Mouse (Mus musculus) liver, embryonic 11.5 days (tissue): ENCODE results near the gene Scfd1. TPM values are rescaled to one million over a fixed set of nuclear protein-coding genes. Genes with fewer than 3 reads are reported as not detected.
A peak's percentile ranks its signal among the peaks of the same experiment; 100 is the strongest.

Source experiments
- ATAC-seq: fragments of 200-750 bp; cut with Nextera tagmentation; replicated peaks from 2 replicates; pipeline ENCODE4 v1.8.0; 2017; ENCODE audit warnings: moderate number of reproducible peaks, mild to moderate bottlenecking, moderate TSS enrichment, moderate library complexity; ENCODE audit not compliant: low FRiP score
- DNase-seq: peaks from one replicate; pipeline ENCODE4 v3.0.0-alpha.2; 2017; ENCODE audit warnings: low spot score
- H3K27ac ChIP-seq: fragments of 300-500 bp; sonication (generic); 2 replicates; pipeline ENCODE4 v1.5.1; 2014; ENCODE audit warnings: mild to moderate bottlenecking, low read depth, low read length, control low read depth
- H3K27me3 ChIP-seq: fragments of 300-500 bp; sonication (generic); replicated peaks from 2 replicates; pipeline ENCODE4 v1.6.1; 2014; ENCODE audit warnings: low read length, mixed read lengths; ENCODE audit not compliant: control insufficient read depth, insufficient read depth
- H3K36me3 ChIP-seq: fragments of 300-500 bp; sonication (generic); 2 replicates; pipeline ENCODE4 v1.6.1; 2014; ENCODE audit warnings: mild to moderate bottlenecking, low read length, moderate library complexity, mixed read lengths; ENCODE audit not compliant: control insufficient read depth, insufficient read depth
- H3K4me1 ChIP-seq: fragments of 300-500 bp; sonication (generic); replicated peaks from 2 replicates; pipeline ENCODE4 v1.6.1; 2014; ENCODE audit warnings: low read length, mixed read lengths; ENCODE audit not compliant: control insufficient read depth, insufficient read depth
- H3K4me2 ChIP-seq: fragments of 300-500 bp; sonication (generic); 2 replicates; pipeline ENCODE4 v1.6.1; 2014; ENCODE audit warnings: mild to moderate bottlenecking, control low read depth, moderate library complexity
- H3K4me3 ChIP-seq: fragments of 300-500 bp; sonication (generic); 2 replicates; pipeline ENCODE4 v1.5.1; 2014; ENCODE audit warnings: low read depth, low read length, control low read depth
- H3K9ac ChIP-seq: fragments of 300-500 bp; sonication (generic); 2 replicates; pipeline ENCODE4 v1.6.1; 2014; ENCODE audit warnings: low read depth, low read length, control low read depth
- H3K9me3 ChIP-seq: fragments of 300-500 bp; sonication (generic); 2 replicates; pipeline ENCODE4 v1.6.1; 2016; ENCODE audit warnings: low read length, inconsistent platforms, mixed read lengths; ENCODE audit not compliant: control insufficient read depth
- WGBS: fragments of 180-500 bp; shearing (Covaris S2); extraction: QIAGEN DNeasy Blood & Tissue Kit; methylation state at CpG from one replicate; pipeline ENCODE4 v1.1.7; 2014; 5-methylcytosine and 5-hydroxymethylcytosine counted together
- polyA plus RNA-seq: library from polyadenylated mRNA; unstranded; fragments of >200 nt; fragmentation: Nextera tagmentation; extraction: Ambion mirVana; gene quantifications from 2 replicates; pipeline ENCODE4 v1.2.1, GENCODE M21; 2014

Scfd1 gene
- polyA plus RNA-seq, 1 experiment from 2014 or later: 72.1 TPM

GRCm38 (mm10) chr12:51368504-51368903 lies 8.8 kb upstream of the Scfd1 start:
- Histone ChIP-seq H3K4me1 (no peaks in the 10 kb centered on the region), H3K27me3 (no peaks in the 10 kb centered on the region), H3K27ac (no peak overlapping the region), H3K4me3 (no peak overlapping the region), H3K9me3 (no peaks in the 10 kb centered on the region), H3K36me3 (peaks cover 25% of the 10 kb centered on the region), H3K4me2 (no peak overlapping the region), H3K9ac (no peak overlapping the region)
- 93% methylated on average over 3 of the region's 3 CpGs for WGBS
- DNase-seq (no peak), ATAC-seq (no peak)

- WGBS: 15% methylated on average over 6 of the region's 6 CpGs
- peaks cover 10% of the 10 kb centered on the region; the same call in 1 of the 2 replicates for H3K36me3 ChIP-seq
- H3K27ac ChIP-seq: peak overlapping the region; percentile 67; the same call in 1 of the 2 replicates
- H3K9ac ChIP-seq: peak overlapping the region; percentile 84
- DNase-seq: no peak
- H3K4me3 ChIP-seq: peak overlapping the region; percentile 74
- no peaks in the 10 kb centered on the region for H3K4me1 ChIP-seq
- no peaks in the 10 kb centered on the region for H3K27me3 ChIP-seq
- H3K9me3 ChIP-seq: no peaks in the 10 kb centered on the region
- ATAC-seq: no peak
- H3K4me2 ChIP-seq: peak overlapping the region; percentile 55
Observed at GRCm38 (mm10) chr12:51377888-51378190, 529 bp downstream of the Scfd1 start.

GRCm38 (mm10) chr12:51399871-51400270 lies 22.6 kb downstream of the Scfd1 start:
- ATAC-seq: no peak
- Histone ChIP-seq H3K36me3 (peaks cover 29% of the 10 kb centered on the region), H3K4me3 (no peak overlapping the region), H3K27me3 (no peaks in the 10 kb centered on the region), H3K9ac (no peak overlapping the region), H3K9me3 (no peaks in the 10 kb centered on the region), H3K27ac (no peak overlapping the region), H3K4me2 (no peak overlapping the region), H3K4me1 (no peaks in the 10 kb centered on the region)
- DNase-seq: no peak
- WGBS: 95% methylated on average over 6 of the region's 6 CpGs

- H3K4me2 ChIP-seq: no peak overlapping the region
- no peaks in the 10 kb centered on the region for H3K27me3 ChIP-seq
- no peak overlapping the region for H3K9ac ChIP-seq
- no peaks in the 10 kb centered on the region for H3K9me3 ChIP-seq
- H3K4me1 ChIP-seq: no peaks in the 10 kb centered on the region
- no peak overlapping the region for H3K4me3 ChIP-seq
- DNase-seq (no peak), ATAC-seq (no peak)
- no peak overlapping the region for H3K27ac ChIP-seq
- 83% methylated on average over 5 of the region's 5 CpGs for WGBS
- H3K36me3 ChIP-seq: peaks cover 16% of the 10 kb centered on the region
Observed at GRCm38 (mm10) chr12:51402060-51402698, 24.9 kb downstream of the Scfd1 start.

- no peaks in the 10 kb centered on the region for H3K4me1 ChIP-seq
- no peaks in the 10 kb centered on the region for H3K9me3 ChIP-seq
- H3K27ac ChIP-seq: no peak overlapping the region
- 80% methylated on average over 4 of the region's 4 CpGs for WGBS
- no peak overlapping the region for H3K4me2 ChIP-seq
- no peak overlapping the region for H3K9ac ChIP-seq
- H3K36me3 ChIP-seq: peaks cover 18% of the 10 kb centered on the region
- ATAC-seq (no peak), DNase-seq (no peak)
- H3K27me3 ChIP-seq: no peaks in the 10 kb centered on the region
- no peak overlapping the region for H3K4me3 ChIP-seq
Observed at GRCm38 (mm10) chr12:51403987-51404586, 26.8 kb downstream of the Scfd1 start.

GRCm38 (mm10) chr12:51411362-51411761 lies 34.1 kb downstream of the Scfd1 start:
- no peak for ATAC-seq

GRCm38 (mm10) chr12:51437541-51437940 lies 60.2 kb downstream of the Scfd1 start:
- no peak for DNase-seq
- H3K4me2 ChIP-seq: no peak overlapping the region
- no peaks in the 10 kb centered on the region for H3K9me3 ChIP-seq
- no peak overlapping the region for H3K4me3 ChIP-seq
- no peak overlapping the region for H3K27ac ChIP-seq
- 83% methylated on average over 2 of the region's 2 CpGs for WGBS
- H3K9ac ChIP-seq: no peak overlapping the region
- peaks cover 17% of the 10 kb centered on the region for H3K36me3 ChIP-seq
- ATAC-seq: no peak
- H3K4me1 ChIP-seq: no peaks in the 10 kb centered on the region
- H3K27me3 ChIP-seq: no peaks in the 10 kb centered on the region

More at GRCm38 (mm10) chr12:51411362-51411761, 34.1 kb downstream of the Scfd1 start:
- Histone ChIP-seq H3K4me1 (no peaks in the 10 kb centered on the region; the same call in 1 of the 2 replicates), H3K9me3 (no peaks in the 10 kb centered on the region), H3K27me3 (no peaks in the 10 kb centered on the region), H3K4me3 (no peak overlapping the region), H3K4me2 (no peak overlapping the region), H3K36me3 (peaks cover 18% of the 10 kb centered on the region), H3K9ac (no peak overlapping the region), H3K27ac (no peak overlapping the region)
- WGBS: 48% methylated on average over 4 of the region's 4 CpGs
- DNase-seq: no peak

GRCm38 (mm10) chr12:51438311-51438710 lies 61.0 kb downstream of the Scfd1 start:
- Histone ChIP-seq H3K36me3 (peaks cover 15% of the 10 kb centered on the region), H3K4me2 (no peak overlapping the region), H3K27ac (no peak overlapping the region), H3K27me3 (no peaks in the 10 kb centered on the region), H3K4me1 (no peaks in the 10 kb centered on the region), H3K9me3 (no peaks in the 10 kb centered on the region), H3K4me3 (no peak overlapping the region), H3K9ac (no peak overlapping the region)
- ATAC-seq (no peak), DNase-seq (no peak)
- 66% methylated on average over 2 of the region's 2 CpGs for WGBS

- H3K4me1 ChIP-seq: no peaks in the 10 kb centered on the region
- H3K27me3 ChIP-seq: no peaks in the 10 kb centered on the region
- DNase-seq: no peak
- 76% methylated on average over 2 of the region's 2 CpGs for WGBS
- no peak overlapping the region for H3K4me2 ChIP-seq
- no peak for ATAC-seq
- H3K9me3 ChIP-seq: no peaks in the 10 kb centered on the region
- H3K4me3 ChIP-seq: no peak overlapping the region
- H3K27ac ChIP-seq: no peak overlapping the region
- H3K9ac ChIP-seq: no peak overlapping the region
- H3K36me3 ChIP-seq: peaks cover 13% of the 10 kb centered on the region
Observed at GRCm38 (mm10) chr12:51449303-51449702, 72.0 kb downstream of the Scfd1 start.
